Mouse (Mus musculus) hematopoietic stem cell, adult 5-6 weeks (primary cell): Measurements from ENCODE around the gene Gm6588. TPM values are rescaled to one million over a fixed set of nuclear protein-coding genes. Genes with fewer than 3 reads are reported as not detected.

Experiments used
- ATAC-seq, 2 experiments: fragments of 125-278 bp in 1 of 2; replicated peaks in 1 of 2; 2 replicates each; pipeline ENCODE4 v1.8.0; 2016 to 2017; ENCODE audit warnings: inconsistent platforms in 2 of 2, mild to moderate bottlenecking in 2 of 2, moderate number of reproducible peaks in 2 of 2, low read depth in 1 of 2, moderate TSS enrichment in 1 of 2; ENCODE audit not compliant: low FRiP score in 2 of 2, poor library complexity in 2 of 2, severe bottlenecking in 2 of 2, insufficient read depth in 1 of 2, low TSS enrichment in 1 of 2
- total RNA-seq: library from RNA; stranded (forward); fragments of 172-1452, 232-1000 nt; gene quantifications from 2 replicates; pipeline ENCODE4 v1.2.3, GENCODE M21; 2017

Gene Gm6588
- total RNA-seq, 1 experiment from 2014 or later = not detected

DNA sequence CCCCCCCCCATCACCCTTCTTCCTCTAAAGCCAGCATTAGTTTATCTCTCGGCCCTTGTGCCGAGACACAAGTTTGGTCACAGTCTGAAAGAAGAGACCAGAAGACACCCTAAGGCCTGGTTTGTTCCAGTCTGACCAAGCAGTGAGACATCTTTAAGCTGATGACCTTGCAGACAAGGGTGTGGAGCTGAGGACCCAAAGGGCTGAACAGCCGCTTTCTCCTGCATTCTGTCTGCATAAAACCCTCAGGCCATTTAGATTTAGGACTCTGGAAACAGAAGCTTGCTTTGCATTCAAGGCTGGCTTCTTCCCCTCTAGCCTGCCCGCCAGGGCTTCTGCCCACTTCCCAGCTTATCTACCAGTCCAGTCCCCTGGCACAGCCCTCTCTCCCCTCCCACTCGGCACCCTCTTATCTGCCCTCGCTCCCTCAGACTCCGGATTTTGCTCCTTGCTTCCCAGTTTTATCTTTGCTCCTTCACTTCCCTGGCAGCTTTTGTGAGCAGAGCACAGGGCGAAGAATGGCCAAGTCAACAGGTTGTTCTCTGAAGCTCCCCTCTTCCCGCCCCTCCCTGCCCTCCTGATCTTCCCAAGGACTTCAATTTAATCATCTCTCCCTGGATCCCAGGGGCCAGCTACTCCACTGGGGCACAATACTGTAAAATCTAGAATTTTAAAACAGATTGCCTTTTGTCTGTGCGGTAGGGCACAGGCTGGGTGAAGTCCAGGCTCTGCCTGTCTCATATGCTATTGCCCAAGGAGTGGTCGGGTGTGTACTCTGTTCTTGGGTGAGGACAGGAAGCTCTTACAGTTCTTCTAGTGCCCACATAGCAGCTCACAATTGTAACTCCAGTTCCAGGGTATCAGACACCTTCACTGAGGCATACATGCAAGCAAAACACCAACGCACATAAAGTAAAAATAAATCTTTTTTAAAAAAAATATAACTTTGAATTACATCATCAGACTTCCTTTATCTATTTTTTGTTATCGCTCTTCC lies 50.0 kb downstream of the Gm6588 start:
- ATAC-seq = no peak

DNA sequence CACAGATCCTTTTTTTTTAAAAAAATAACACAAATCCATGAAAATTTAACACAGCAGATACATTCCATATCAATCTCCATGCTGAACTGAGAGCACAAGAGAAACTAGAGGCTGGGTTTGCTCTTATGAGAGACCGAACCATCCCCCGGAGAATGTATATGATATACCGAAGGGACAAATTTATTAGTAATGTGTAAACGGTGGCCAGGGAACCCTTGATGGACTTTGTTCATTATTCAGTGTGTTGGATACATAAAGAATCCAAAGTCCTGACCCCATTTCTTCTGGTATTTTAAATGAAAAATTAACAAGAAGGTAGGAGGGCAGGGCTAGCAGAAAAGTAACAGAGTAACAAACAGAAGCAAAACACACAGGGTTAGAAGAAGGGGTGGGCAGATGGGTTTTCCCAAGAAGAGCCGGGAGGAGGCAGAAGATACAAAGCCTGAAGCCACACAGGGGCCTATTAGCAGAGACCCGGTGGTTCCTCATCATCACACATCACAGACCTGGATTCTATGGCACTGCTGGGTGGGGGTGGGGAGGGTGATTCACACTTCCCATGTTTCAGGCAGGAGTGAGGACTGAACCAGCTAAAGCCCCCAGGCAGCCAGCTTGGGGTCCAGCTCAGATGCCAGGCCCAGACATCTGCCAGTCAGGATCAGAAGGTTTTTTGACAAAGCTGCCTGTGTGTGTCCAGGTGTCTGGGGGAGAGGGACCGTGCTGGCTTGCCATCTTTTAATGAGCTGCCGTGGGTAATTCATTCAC lies 50.9 kb downstream of the Gm6588 start:
- ATAC-seq = no peak

Other genes starting within 250 kb of the Gm6588 start
- gene Cryba4, start 196.9 kb upstream of the Gm6588 start, total RNA-seq = 0.63 TPM in 1 of 2 replicates, not detected in the other
- not detected in 2 replicates for gene Crybb1, start 193.6 kb upstream of the Gm6588 start, total RNA-seq
- gene Tpst2, start 172.7 kb upstream of the Gm6588 start, total RNA-seq = 41.9 and 56.8 TPM in 2 replicates
- gene Tfip11, start 123.1 kb upstream of the Gm6588 start, total RNA-seq = 21.5 and 22.2 TPM in 2 replicates
- 15.5 and 16.5 TPM in 2 replicates for gene Srrd, start 106.4 kb upstream of the Gm6588 start, total RNA-seq
- gene Hps4, start 106.3 kb upstream of the Gm6588 start, total RNA-seq = 11.3 and 12.0 TPM in 2 replicates
- not detected in 2 replicates for gene Gm6583, start 93.4 kb upstream of the Gm6588 start, total RNA-seq
- not detected in 2 replicates for gene Asphd2, start 54.6 kb upstream of the Gm6588 start, total RNA-seq
- gene Sez6l, start 127.8 kb downstream of the Gm6588 start, total RNA-seq = 0.15 and 0.31 TPM in 2 replicates